Mouse (Mus musculus) splenic B cell, adult 2 months (primary cell): Measurements from ENCODE around the gene Asic5.

ENCODE experiments used
- DNase-seq: peaks from one replicate; pipeline ENCODE4 v3.0.0-alpha.2; 2011; ENCODE audit warnings: low read depth, low spot score
- H3K27me3 ChIP-seq: 2 replicates; pipeline ENCODE4 v1.6.1; 2012; ENCODE audit warnings: mild to moderate bottlenecking, low read length, moderate library complexity, mixed read lengths; ENCODE audit not compliant: control insufficient read depth, poor library complexity, insufficient read depth, severe bottlenecking
- H3K36me3 ChIP-seq: 2 replicates; pipeline ENCODE4 v1.6.1; 2012; ENCODE audit warnings: mild to moderate bottlenecking, low read length, moderate library complexity, mixed read lengths; ENCODE audit not compliant: control insufficient read depth, poor library complexity, insufficient read depth, severe bottlenecking

Gene Asic5

DNA sequence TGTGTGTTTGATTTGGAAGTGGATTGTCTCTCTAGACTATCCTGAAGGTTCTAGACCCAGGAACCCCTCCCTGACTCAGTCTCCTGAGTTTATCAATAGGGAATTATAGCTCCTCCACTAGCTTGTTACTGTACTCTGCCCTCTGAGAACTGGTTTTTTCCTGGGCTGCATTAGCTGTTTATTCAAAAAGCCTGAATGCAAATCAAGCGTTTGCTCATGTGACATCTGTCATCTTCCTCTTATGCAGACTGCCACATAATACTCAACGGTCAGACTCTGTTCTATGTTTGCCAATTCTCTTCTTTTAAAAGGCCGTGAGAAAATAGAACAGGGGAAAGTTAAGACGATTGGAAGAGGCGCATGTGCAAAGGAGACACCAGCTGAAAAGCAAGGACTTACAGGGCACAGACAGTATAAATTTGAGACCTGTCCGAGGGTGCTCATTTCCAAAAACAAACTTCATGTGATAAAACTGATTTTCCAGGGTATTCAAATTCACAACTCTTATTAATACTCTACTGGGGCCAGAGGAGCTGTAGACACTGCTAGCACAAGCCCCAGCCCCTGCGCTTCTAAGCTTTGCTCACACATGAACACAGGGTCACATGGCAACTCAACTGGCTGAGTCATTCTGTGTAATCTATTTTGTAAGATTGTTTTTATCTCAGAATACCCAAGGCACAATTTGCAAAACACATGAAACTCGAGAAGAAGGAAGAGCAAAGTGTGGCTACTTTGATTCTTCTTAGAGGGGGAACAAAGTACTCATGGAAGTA is 1.2 kb downstream of the Asic5 start:
- H3K27me3 ChIP-seq, result no peaks in the 10 kb centered on the region
- no peak for DNase-seq
- no peaks in the 10 kb centered on the region for H3K36me3 ChIP-seq

DNA sequence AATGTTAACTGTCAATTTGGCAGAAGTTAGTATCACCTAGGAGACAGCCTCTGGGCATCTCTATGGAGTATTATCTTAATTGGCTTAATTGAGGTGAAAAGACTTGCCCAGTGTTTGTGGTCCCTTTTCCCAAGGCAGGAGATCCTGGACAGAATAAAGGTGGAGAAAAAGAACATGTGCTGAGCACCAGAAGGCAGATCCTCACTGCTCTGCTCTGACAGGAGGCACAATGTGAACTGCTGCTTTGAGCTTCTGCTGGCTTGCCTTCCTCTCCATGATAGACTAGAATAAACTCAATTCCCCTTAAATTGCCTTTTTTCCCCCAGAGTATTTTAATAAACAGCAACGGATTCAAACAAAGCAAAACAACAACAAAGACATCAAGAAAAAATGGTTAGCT is 3.0 kb downstream of the Asic5 start:
- Histone ChIP-seq H3K36me3 (no peaks in the 10 kb centered on the region), H3K27me3 (no peaks in the 10 kb centered on the region)
- no peak for DNase-seq

DNA sequence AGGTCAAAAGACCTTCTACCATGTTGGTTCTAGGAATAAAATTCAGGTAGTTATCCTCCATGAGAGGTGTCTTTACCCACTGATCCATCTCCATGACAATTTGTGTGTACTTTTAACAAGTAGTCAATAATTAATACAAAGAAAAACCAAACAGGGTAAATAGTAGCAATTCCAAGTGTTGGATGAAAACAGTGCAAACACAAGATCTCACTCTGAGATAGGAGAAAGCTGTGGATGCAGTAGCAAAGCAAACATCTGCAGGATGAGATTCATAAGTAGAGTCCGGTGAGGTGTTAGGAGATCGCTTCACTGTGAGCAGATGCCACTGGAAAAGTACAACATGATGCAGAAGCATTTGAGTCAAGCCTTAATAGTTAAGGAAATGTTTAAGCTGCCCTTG is 4.0 kb downstream of the Asic5 start:
- no peaks in the 10 kb centered on the region for H3K36me3 ChIP-seq
- no peak for DNase-seq
- no peaks in the 10 kb centered on the region for H3K27me3 ChIP-seq

- no peak for DNase-seq
- Histone ChIP-seq H3K36me3 (no peaks in the 10 kb centered on the region), H3K27me3 (no peaks in the 10 kb centered on the region)
Observed at GRCm38 (mm10) chr3:81987628-81988027, 5.5 kb downstream of the Asic5 start.

DNA sequence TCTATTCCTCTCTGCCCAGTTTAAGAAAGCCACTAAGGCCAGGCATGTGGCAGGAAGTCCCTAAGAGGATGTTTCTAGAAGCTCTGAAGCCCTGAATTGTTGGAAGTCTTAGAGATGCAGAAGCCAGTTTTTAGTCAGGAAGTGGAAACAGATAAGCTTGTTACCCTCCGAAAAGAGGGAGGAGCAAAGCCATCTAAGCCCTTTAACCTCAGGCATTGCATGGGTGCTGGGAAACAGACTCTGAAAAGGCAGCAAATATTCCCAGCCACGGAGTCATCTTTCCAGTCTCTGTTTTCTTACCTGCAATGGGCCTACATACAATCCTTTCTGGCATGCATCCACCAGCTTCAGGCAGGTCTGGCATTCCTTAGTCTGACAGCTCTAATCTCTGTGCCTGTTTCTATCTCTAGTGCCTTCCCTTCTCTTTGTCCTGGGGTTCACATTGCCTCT is 7.6 kb downstream of the Asic5 start:
- Histone ChIP-seq H3K36me3 (no peaks in the 10 kb centered on the region), H3K27me3 (no peaks in the 10 kb centered on the region)
- DNase-seq, result no peak

GRCm38 (mm10) chr3:81990531-81990930 is 8.4 kb downstream of the Asic5 start:
- H3K36me3 ChIP-seq, result no peaks in the 10 kb centered on the region
- no peak for DNase-seq
- H3K27me3 ChIP-seq, result no peaks in the 10 kb centered on the region

GRCm38 (mm10) chr3:81995371-81995770 is 13.3 kb downstream of the Asic5 start:
- no peaks in the 10 kb centered on the region for H3K36me3 ChIP-seq
- no peak for DNase-seq
- H3K27me3 ChIP-seq, result no peaks in the 10 kb centered on the region

DNA sequence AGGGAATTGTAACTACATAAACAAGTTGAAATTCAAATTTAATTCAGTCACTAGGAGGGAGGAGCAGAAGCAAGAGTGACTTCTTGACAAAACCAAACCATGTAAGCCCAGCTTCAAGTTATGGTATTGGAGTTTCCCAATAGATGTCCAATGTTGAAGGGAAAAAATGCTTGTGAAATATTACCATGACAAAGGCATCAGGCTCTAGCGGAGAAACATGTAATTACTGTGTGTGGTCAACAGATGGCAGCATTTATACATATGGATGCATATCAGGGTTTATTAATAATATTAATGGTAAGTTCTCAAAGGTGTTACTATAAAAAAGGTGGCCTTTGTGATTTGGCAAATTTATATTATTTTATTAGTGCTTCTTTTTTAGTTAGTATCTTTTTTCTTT is 13.9 kb downstream of the Asic5 start:
- Histone ChIP-seq H3K36me3 (no peaks in the 10 kb centered on the region), H3K27me3 (no peaks in the 10 kb centered on the region)
- DNase-seq, result peak; percentile 62

GRCm38 (mm10) chr3:82007002-82007401 is 24.9 kb downstream of the Asic5 start:
- H3K36me3 ChIP-seq, result no peaks in the 10 kb centered on the region
- DNase-seq, result no peak
- no peaks in the 10 kb centered on the region for H3K27me3 ChIP-seq

- Histone ChIP-seq H3K27me3 (no peaks in the 10 kb centered on the region), H3K36me3 (no peaks in the 10 kb centered on the region)
- DNase-seq, result no peak
Observed at GRCm38 (mm10) chr3:82014148-82014703, 32.1 kb downstream of the Asic5 start.

- no peak for DNase-seq
- no peaks in the 10 kb centered on the region for H3K36me3 ChIP-seq
- H3K27me3 ChIP-seq, result no peaks in the 10 kb centered on the region
Observed at GRCm38 (mm10) chr3:82022421-82022920, 40.4 kb downstream of the Asic5 start.

DNA sequence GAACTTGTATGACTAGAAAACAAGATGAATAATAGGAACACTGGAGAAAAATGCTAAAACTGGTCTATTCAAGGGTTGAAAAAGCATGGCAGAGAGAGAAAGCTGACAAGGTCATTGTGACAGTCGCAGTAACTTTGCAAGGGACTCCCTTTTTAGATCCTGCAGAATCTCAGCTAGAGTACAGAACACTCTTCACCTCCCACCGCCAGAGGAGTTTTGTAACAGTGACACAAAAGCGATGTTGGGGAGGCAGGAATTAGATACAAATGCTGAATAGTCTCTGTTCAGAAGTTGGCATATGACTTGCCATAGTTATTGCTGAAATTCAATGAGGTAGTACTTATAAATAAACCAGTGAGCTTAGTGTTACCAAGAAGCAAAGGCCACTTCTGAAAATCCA is 41.0 kb downstream of the Asic5 start:
- no peaks in the 10 kb centered on the region for H3K36me3 ChIP-seq

DNA sequence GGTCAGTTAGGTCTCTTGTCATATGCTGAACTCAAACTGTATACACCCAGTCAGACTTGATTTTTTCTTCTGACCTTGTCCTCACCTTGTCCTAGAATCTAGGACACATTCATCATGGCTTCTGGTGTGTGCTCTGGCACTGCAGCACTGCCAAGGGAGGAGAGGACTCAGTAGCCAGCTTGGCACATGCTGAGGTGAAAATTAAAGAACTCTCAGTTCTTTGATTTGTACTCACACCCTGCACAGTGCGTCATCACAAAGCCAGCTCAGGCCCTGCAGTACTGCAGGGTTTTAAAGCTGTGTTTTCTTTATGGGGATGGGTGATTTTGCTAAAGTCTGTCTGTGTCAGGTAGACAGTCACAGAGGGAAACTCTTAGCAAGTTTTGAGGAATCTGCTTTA is 45.2 kb downstream of the Asic5 start:
- no peak for DNase-seq
- Histone ChIP-seq H3K27me3 (no peaks in the 10 kb centered on the region), H3K36me3 (no peaks in the 10 kb centered on the region)

More for the DNA sequence above, 41.0 kb downstream of the Asic5 start:
- DNase-seq, result no peak
- no peaks in the 10 kb centered on the region for H3K27me3 ChIP-seq

DNA sequence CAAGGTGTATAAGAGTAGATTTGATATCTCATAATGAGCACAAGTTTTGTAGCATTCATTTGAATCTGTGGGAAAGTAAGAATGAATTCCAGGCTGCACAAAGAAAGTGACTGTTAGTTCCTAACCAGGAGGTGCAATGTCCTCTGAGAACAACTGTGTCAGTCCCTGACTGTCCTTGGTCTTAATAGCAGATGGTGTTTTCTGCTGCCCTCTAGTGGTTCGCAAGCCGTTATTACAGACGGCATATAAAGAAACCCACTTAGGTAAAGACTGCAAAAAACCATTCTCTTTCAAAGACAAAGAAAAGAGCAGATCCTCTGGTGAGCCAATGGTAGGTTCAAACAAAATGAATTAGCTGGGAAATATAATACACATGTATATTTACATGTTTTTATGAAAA is 47.1 kb downstream of the Asic5 start:
- Histone ChIP-seq H3K27me3 (no peaks in the 10 kb centered on the region), H3K36me3 (no peaks in the 10 kb centered on the region)
- peak; percentile 76 for DNase-seq

DNA sequence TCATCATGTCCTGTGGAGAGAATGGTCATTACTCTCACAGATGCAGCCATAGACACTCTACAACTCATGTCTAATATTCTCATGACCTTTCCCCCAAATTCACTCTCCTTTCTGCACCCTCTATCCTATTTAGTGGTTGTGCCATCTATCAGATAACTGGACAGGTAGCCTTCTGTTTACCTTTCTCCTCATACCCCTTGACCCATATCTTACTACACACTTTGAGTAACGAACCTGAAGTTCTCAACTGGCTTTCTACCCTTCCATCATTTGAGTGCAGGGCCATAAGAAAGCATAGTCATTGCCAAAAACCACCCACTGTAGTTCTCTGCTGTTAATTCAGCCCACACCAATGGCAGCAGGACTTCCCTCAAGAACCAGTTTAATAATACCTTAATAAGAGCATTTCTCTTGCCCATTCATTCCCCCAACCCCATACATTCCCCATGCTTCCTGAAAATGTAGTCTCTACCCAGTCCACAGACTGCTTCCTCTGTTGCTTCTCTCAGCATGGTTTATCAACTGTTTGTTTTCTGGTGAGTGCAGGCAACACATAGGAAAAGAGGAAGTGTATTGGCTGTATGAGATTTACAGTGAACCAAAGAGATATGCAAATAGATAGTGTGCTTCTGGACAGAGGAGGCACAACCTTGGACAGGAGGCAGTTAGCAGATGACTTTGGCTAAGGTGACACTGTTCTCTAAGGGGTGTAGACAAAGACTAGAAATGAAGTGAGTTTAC is 48.1 kb downstream of the Asic5 start:
- Histone ChIP-seq H3K27me3 (no peaks in the 10 kb centered on the region), H3K36me3 (no peaks in the 10 kb centered on the region)
- DNase-seq, result peak; percentile 46
